Mouse (Mus musculus) brain, embryonic 14.5 days (tissue): ENCODE measurements around the gene Wdr37. TPM values are rescaled to one million over a fixed set of nuclear protein-coding genes. Genes with fewer than 3 reads are reported as not detected.
A peak's percentile ranks its signal among the peaks of the same experiment; 100 is the strongest.
"Not testable (repeated sequence)": the region's sequence is repeated elsewhere in the genome, so short reads cannot be mapped to it uniquely, and the experiment has no call there.

Source experiments
- DNase-seq: peaks from one replicate; pipeline ENCODE4 v3.0.0-alpha.2; 2011; ENCODE audit warnings: low read depth
- CTCF ChIP-seq: fragments of 200-500 bp; IDR thresholded peaks from 2 replicates; pipeline ENCODE4 v1.5.1; 2012; ENCODE audit warnings: inconsistent platforms, mild to moderate bottlenecking, moderate library complexity, borderline replicate concordance; ENCODE audit not compliant: insufficient read depth, insufficient read length; ENCODE audit errors: extremely low read depth
- POLR2A ChIP-seq: fragments of 200-500 bp; IDR thresholded peaks from 2 replicates; pipeline ENCODE4 v1.6.1; 2012; ENCODE audit warnings: mild to moderate bottlenecking, inconsistent platforms, borderline replicate concordance; ENCODE audit not compliant: poor library complexity, insufficient read depth, insufficient read length, severe bottlenecking; ENCODE audit errors: extremely low read depth
- polyA plus RNA-seq: library from polyadenylated mRNA; depleted of rRNA; stranded (reverse); fragments of >200 nt; gene quantifications from 2 replicates; pipeline ENCODE4 v1.2.3, GENCODE M21; 2012

Gene Wdr37
- polyA plus RNA-seq, 1 experiment, result 43.4 TPM

DNA sequence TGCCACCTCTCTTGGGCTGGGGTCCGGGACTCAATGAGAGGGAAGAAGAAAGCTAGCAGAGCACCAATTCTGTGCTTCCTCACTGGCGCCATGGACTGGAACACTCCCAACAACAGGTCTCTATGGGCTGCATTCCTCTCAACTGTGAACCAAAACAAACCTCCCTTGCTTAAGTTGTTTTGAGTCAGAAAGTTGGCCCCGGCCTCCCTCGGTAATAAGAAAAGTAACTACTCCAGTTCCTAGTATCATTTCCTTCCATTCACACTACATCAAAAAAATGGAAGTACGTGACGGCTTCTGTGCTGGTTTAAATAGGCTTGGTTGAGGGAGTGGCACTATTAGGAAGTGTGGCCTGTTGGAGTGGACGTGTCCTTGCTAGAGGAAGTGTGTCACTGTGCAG lies 5.1 kb downstream of the Wdr37 start:
- no peak for DNase-seq
- TF ChIP-seq CTCF, result no peak
- TF ChIP-seq POLR2A, result no peak

DNA sequence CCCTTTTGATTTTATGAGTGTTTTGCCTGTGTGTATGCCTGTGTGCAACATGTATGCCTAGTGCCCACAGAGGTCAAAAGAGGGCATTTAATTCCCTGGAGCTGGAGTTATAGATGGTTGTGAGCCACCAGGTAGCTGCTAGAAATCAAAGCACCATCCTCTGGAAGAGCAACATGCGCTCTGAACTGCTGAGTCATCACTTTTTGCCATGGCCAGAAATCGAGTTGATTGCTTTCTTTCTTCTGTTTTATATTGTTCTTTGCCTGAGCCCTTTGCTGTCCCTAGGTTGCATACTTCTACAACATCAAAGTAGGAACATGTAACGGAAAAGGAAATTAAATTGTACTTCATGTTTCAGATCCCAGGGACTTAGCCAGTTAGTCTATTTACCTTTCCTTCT lies 6.7 kb downstream of the Wdr37 start:
- TF ChIP-seq POLR2A (no peak), CTCF (no peak)
- no peak for DNase-seq

GRCm38 (mm10) chr13:8860861-8861260 lies 10.8 kb downstream of the Wdr37 start:
- TF ChIP-seq CTCF (no peak), POLR2A (no peak)
- no peak for DNase-seq

DNA sequence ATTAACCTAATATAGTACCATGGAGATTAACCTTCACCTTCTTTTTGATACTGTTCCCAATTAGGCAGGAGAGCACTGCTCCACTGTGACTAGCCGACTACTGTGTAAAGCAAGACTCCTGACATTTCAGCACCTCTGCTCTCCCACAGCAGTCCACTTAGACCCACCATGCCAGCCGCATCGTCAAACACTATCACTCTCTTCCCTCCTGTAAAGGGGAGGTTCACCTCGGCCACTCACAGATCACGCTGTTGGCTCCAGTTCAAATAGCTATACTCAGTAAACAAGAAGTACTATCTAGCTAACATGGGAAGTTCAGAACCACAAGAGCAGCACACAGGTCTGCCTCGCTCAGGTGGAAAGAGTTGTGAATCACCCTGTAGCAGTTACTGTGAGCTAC lies 13.3 kb downstream of the Wdr37 start:
- TF ChIP-seq POLR2A, result no peak
- no peak for TF ChIP-seq CTCF
- no peak for DNase-seq

GRCm38 (mm10) chr13:8854769-8855168 lies 16.9 kb downstream of the Wdr37 start:
- no peak for TF ChIP-seq CTCF
- TF ChIP-seq POLR2A, result no peak
- DNase-seq, result no peak

DNA sequence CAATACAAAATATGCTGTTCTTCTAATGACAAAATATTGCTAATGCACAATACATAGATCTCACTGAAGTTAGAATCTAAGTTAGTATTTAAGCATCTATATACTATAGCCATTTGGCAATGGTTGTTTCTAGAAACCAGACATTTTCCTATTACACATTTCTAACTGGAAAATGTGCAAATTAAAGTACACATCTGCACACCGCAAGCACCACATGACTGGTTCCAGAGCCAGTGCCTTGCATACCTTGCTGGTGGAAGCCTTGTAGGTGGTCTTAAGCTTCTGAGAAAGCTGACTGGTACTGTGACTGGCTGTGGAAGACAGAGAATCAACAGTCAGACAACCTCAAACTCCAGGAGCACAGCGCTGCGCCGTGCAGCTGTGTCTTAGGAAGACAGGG lies 18.3 kb downstream of the Wdr37 start:
- DNase-seq, result no peak
- TF ChIP-seq POLR2A (no peak), CTCF (no peak)

DNA sequence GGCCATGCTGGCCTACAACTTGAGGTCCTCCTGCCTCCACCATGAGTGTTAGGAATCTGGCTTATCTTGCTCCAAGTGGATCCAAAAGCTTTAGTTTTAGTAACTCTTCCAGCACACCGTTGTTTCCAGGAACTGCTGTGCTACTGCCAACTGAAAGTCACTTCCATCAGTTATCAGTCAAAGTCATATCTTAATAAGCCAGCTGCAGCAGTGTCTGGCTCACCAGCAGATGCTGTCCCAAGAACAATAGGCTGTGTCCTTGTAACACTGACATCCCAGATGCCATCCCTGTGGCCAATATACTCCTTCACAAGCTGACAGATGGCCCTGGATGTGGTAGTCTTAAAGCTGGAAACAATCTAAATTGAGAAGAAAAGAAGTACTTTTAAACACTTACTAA lies 22.4 kb downstream of the Wdr37 start:
- DNase-seq, result no peak
- TF ChIP-seq POLR2A (no peak), CTCF (no peak)

- TF ChIP-seq POLR2A (no peak), CTCF (peak; percentile 43; the same call in 1 of the 2 replicates)
- DNase-seq, result no peak
Observed at GRCm38 (mm10) chr13:8847702-8848101, 24.0 kb downstream of the Wdr37 start.

DNA sequence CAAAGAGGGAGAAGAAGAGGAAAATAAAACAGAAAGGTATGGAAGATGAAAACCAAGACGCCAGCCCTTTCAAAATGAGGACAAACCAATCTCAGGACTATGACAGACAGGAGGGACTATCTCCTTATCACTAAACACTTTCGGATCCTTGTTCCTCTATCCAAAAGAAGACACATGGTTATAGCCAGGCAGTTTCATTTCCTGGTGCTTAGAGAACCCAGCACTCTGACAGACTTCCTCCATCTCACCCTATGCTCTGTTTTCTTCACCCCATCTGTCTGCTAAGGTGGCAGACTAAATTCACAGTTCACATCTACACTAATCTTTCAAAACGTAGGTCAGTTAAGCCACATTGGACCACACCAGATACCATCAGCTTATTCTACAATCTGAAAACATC lies 29.4 kb downstream of the Wdr37 start:
- TF ChIP-seq CTCF, result no peak
- TF ChIP-seq POLR2A, result no peak
- DNase-seq, result no peak

GRCm38 (mm10) chr13:8841846-8842245 lies 29.9 kb downstream of the Wdr37 start:
- DNase-seq, result not testable (repeated sequence)

DNA sequence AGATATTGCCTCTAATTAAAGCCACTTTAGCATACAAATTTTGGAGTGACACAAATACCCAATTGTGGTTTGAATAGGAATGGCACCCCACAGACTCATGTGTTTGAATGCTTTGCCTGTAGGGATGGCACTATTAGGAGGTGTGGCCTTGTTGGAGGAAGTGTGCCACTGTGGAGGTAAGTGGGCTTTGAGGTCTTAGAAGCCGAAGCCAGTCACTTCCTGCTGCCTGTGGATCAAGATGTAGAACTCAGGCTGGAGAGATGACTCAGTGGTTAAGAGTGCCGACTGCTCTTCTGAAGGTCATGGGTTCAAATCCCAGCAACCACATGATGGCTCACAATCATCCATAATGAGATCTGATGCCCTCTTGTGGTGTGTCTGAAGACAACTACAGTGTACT lies 30.8 kb downstream of the Wdr37 start:
- TF ChIP-seq CTCF (no peak), POLR2A (no peak)
- DNase-seq, result no peak

- TF ChIP-seq CTCF, result no peak
- no peak for TF ChIP-seq POLR2A
- DNase-seq, result no peak
Observed at GRCm38 (mm10) chr13:8839937-8840336, 31.8 kb downstream of the Wdr37 start.

DNA sequence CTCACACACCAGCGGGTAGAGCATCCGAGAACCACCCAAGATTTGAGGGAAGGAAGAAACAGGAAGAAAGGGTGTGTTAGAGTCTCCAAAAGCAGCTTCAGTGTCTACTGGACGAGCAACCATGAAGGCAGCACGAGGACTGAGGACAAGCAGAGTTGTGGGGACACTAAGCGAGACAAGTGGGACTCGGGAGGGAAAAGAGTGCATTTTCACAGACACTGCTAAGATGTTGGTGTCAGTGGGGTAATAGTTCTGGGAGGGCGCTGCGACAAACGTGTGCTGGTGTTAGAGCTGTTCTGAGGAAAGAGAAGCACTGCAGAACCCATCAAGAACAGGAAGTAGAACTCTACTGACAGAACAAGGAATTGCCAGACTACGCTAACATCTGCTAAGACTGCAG lies 32.6 kb downstream of the Wdr37 start:
- TF ChIP-seq CTCF (no peak), POLR2A (no peak)
- DNase-seq, result no peak

GRCm38 (mm10) chr13:8838394-8838793 lies 33.3 kb downstream of the Wdr37 start:
- TF ChIP-seq POLR2A (no peak), CTCF (no peak)

More at GRCm38 (mm10) chr13:8838394-8838793, 33.3 kb downstream of the Wdr37 start:
- no peak for DNase-seq
